Mouse (Mus musculus): Measurements from ENCODE around the gene Gm20403. TPM values are rescaled to one million over a fixed set of nuclear protein-coding genes. Genes with fewer than 3 reads are reported as not detected.
"Not testable (repeated sequence)": the region's sequence is repeated elsewhere in the genome, so short reads cannot be mapped to it uniquely, and the experiment has no call there.

Gm20403 gene
- total RNA-seq, 1 experiment from 2014 or later, result not detected

GRCm38 (mm10) chr12:54942586-54943157 lies 43.7 kb downstream of the Gm20403 start:
- ATAC-seq (replicated peaks; ENCODE audit: insufficient number of reproducible peaks, low FRiP score, low TSS enrichment, poor library complexity, severe bottlenecking), result not testable (repeated sequence)

- ATAC-seq (replicated peaks; ENCODE audit: insufficient number of reproducible peaks, low FRiP score, low TSS enrichment, poor library complexity, severe bottlenecking), result not testable (repeated sequence)
Measured at GRCm38 (mm10) chr12:54937581-54938343, 48.6 kb downstream of the Gm20403 start.

Other genes starting within 250 kb of the Gm20403 start
- 76.5 to 87.3 TPM (median 85.8 TPM) in 3 replicates for gene Snx6, start 190.8 kb downstream of the Gm20403 start, total RNA-seq (2017)
- gene Cfl2, start 123.7 kb downstream of the Gm20403 start, total RNA-seq (2017), result 33.1 to 51.3 TPM (median 43.5 TPM) in 3 replicates
- gene Baz1a, start 27.8 kb upstream of the Gm20403 start, total RNA-seq (2017), result 114 to 140 TPM (median 131 TPM) in 3 replicates
- gene 2700097O09Rik, start 93.6 kb upstream of the Gm20403 start, total RNA-seq (2017), result 6.3 to 10.3 TPM (median 9.5 TPM) in 3 replicates
- 208 to 299 TPM (median 258 TPM) in 3 replicates for gene Srp54a, start 93.7 kb upstream of the Gm20403 start, total RNA-seq (2017)
- 1.7 to 40.6 TPM (median 32.3 TPM) in 3 replicates for gene Fam177a, start 137.9 kb upstream of the Gm20403 start, total RNA-seq (2017)
- 54.1 to 132 TPM (median 82.0 TPM) in 3 replicates for gene Srp54b, start 168.6 kb upstream of the Gm20403 start, total RNA-seq (2017)
- 34.3 TPM in 1 of 3 replicates, not detected in the others for gene 1700047I17Rik2, start 213.1 kb upstream of the Gm20403 start, total RNA-seq (2017)
- gene Srp54c, start 243.6 kb upstream of the Gm20403 start, total RNA-seq (2017), result 75.5 to 89.5 TPM (median 85.3 TPM) in 3 replicates